Mouse (Mus musculus) erythroblast, embryonic 14.5 days (primary cell): ENCODE measurements around the gene B020031M17Rik.
"Not testable (repeated sequence)": the region's sequence is repeated elsewhere in the genome, so short reads cannot be mapped to it uniquely, and the experiment has no call there.

Experiments used
- GATA1 ChIP-seq: IDR thresholded peaks from 2 replicates; pipeline ENCODE4 v1.6.1; 2012; ENCODE audit warnings: low read length, inconsistent platforms, mixed read lengths
- TAL1 ChIP-seq: IDR thresholded peaks from 3 replicates; pipeline ENCODE4 v1.6.1; 2012; ENCODE audit warnings: low read length, inconsistent platforms, mixed read lengths

DNA sequence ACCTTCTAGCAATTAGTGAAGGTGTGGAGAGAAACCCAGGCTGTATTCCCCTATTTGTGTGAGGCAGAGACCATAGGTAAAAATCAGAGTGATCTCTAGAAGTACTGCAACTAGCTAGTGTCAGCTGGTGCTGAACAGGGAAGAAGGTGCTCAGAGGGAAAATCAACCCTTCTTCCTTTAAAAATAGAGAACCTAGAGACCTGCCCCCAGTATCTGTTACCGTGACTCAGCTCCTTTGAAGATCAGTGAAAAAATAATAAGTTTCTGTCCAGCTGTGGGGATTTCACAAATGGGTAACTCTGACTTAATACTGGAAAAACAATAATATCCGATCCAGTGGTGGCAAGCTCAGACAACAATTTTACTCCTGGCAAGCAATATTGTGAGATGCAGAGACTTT lies 4.5 kb upstream of the B020031M17Rik start:
- not testable (repeated sequence) for TF ChIP-seq GATA1, TAL1
